Mouse (Mus musculus): ENCODE data around the gene Pmm1. TPM values are rescaled to one million over a fixed set of nuclear protein-coding genes. Genes with fewer than 3 reads are reported as not detected.

Gene Pmm1
- polyA plus RNA-seq, 2 experiments: 34.8 to 41.5 TPM

GRCm38 (mm10) chr15:81939774-81940173 lies 21.0 kb downstream of the Pmm1 start:
- WGBS: 88% methylated on average over 4 of the region's 4 CpGs
- H3K27me3 ChIP-seq (ENCODE audit: control insufficient read depth, insufficient read depth, low read length): no peaks in the 10 kb centered on the region
- H3K36me3 ChIP-seq (ENCODE audit: control insufficient read depth, insufficient read depth, low read length): no peaks in the 10 kb centered on the region
- no peak for DNase-seq (ENCODE audit: low spot score)
- peaks cover 15% of the 10 kb centered on the region for H3K4me1 ChIP-seq (ENCODE audit: control insufficient read depth, insufficient read depth, low read length)
- ATAC-seq (ENCODE audit: low FRiP score, low read depth): no peak
- H3K4me2 ChIP-seq (replicated peaks; ENCODE audit: low read depth, low read length, severe bottlenecking): no peak overlapping the region
- TF ChIP-seq POLR2A (IDR thresholded peaks at IDR 0.05; ENCODE audit: borderline replicate concordance, extremely low read depth, insufficient read depth, insufficient read length): no peak
- no peak overlapping the region for H3K27ac ChIP-seq (replicated peaks; ENCODE audit: low read depth, low read length)
- H3K9ac ChIP-seq (ENCODE audit: low read depth, low read length, severe bottlenecking): no peak overlapping the region
- H3K4me3 ChIP-seq (replicated peaks; ENCODE audit: low read length): no peak overlapping the region
- H3K9me3 ChIP-seq (ENCODE audit: control insufficient read depth, low read length): no peaks in the 10 kb centered on the region

GRCm38 (mm10) chr15:81939157-81939715 lies 21.5 kb downstream of the Pmm1 start:
- Histone ChIP-seq H3K27ac (replicated peaks; ENCODE audit: low read depth, low read length) (no peak overlapping the region), H3K9me3 (ENCODE audit: control insufficient read depth, low read length) (no peaks in the 10 kb centered on the region), H3K4me3 (replicated peaks; ENCODE audit: low read length) (no peak overlapping the region), H3K27me3 (ENCODE audit: control insufficient read depth, insufficient read depth, low read length) (no peaks in the 10 kb centered on the region), H3K4me1 (ENCODE audit: control insufficient read depth, insufficient read depth, low read length) (peaks cover 15% of the 10 kb centered on the region), H3K36me3 (ENCODE audit: control insufficient read depth, insufficient read depth, low read length) (no peaks in the 10 kb centered on the region), H3K4me2 (replicated peaks; ENCODE audit: low read depth, low read length, severe bottlenecking) (no peak overlapping the region), H3K9ac (ENCODE audit: low read depth, low read length, severe bottlenecking) (no peak overlapping the region)
- no peak for TF ChIP-seq POLR2A (IDR thresholded peaks at IDR 0.05; ENCODE audit: borderline replicate concordance, extremely low read depth, insufficient read depth, insufficient read length)
- 87% methylated on average over 10 of the region's 10 CpGs for WGBS
- ATAC-seq (ENCODE audit: low FRiP score, low read depth): no peak
- no peak for DNase-seq (ENCODE audit: low spot score)

- no peak for TF ChIP-seq POLR2A (IDR thresholded peaks at IDR 0.05; ENCODE audit: borderline replicate concordance, extremely low read depth, insufficient read depth, insufficient read length)
- ATAC-seq (ENCODE audit: low FRiP score, low read depth): no peak; the same call in 1 of the 2 replicates
These were observed 22.5 kb downstream of the Pmm1 start for GRCm38 (mm10) chr15:81938246-81938645.

GRCm38 (mm10) chr15:81937098-81937972 lies 23.4 kb downstream of the Pmm1 start:
- Histone ChIP-seq H3K9ac (ENCODE audit: low read depth, low read length, severe bottlenecking) (peak overlapping the region; percentile 61), H3K9me3 (ENCODE audit: control insufficient read depth, low read length) (no peaks in the 10 kb centered on the region), H3K27me3 (ENCODE audit: control insufficient read depth, insufficient read depth, low read length) (no peaks in the 10 kb centered on the region), H3K27ac (replicated peaks; ENCODE audit: low read depth, low read length) (0 out of 2 replicates have a peak overlapping the region, but pooled peaks have one; percentile 33), H3K36me3 (ENCODE audit: control insufficient read depth, insufficient read depth, low read length) (no peaks in the 10 kb centered on the region), H3K4me1 (ENCODE audit: control insufficient read depth, insufficient read depth, low read length) (peaks cover 15% of the 10 kb centered on the region), H3K4me3 (replicated peaks; ENCODE audit: low read length) (peak overlapping the region; percentile 48), H3K4me2 (replicated peaks; ENCODE audit: low read depth, low read length, severe bottlenecking) (peak overlapping the region; percentile 72)
- WGBS: 7% methylated on average over 17 of the region's 19 CpGs
- ATAC-seq (ENCODE audit: low FRiP score, low read depth) (0 out of 2 replicates have a peak, but pooled peaks have one; percentile 3), DNase-seq (ENCODE audit: low spot score) (no peak)
- TF ChIP-seq POLR2A (IDR thresholded peaks at IDR 0.05; ENCODE audit: borderline replicate concordance, extremely low read depth, insufficient read depth, insufficient read length): no peak

More at GRCm38 (mm10) chr15:81938246-81938645, 22.5 kb downstream of the Pmm1 start:
- Histone ChIP-seq H3K4me1 (ENCODE audit: control insufficient read depth, insufficient read depth, low read length) (peaks cover 15% of the 10 kb centered on the region), H3K36me3 (ENCODE audit: control insufficient read depth, insufficient read depth, low read length) (no peaks in the 10 kb centered on the region), H3K27ac (replicated peaks; ENCODE audit: low read depth, low read length) (no peak overlapping the region), H3K9me3 (ENCODE audit: control insufficient read depth, low read length) (no peaks in the 10 kb centered on the region), H3K4me2 (replicated peaks; ENCODE audit: low read depth, low read length, severe bottlenecking) (no peak overlapping the region), H3K4me3 (replicated peaks; ENCODE audit: low read length) (no peak overlapping the region), H3K9ac (ENCODE audit: low read depth, low read length, severe bottlenecking) (no peak overlapping the region), H3K27me3 (ENCODE audit: control insufficient read depth, insufficient read depth, low read length) (no peaks in the 10 kb centered on the region)
- 38% methylated on average over 2 of the region's 2 CpGs for WGBS
- DNase-seq (ENCODE audit: low spot score): no peak

- Histone ChIP-seq H3K4me2 (replicated peaks; ENCODE audit: low read depth, low read length, severe bottlenecking) (peak within 1 kb of the TSS; percentile 72), H3K4me3 (replicated peaks; ENCODE audit: low read length) (peak within 1 kb of the TSS; percentile 48), H3K4me1 (ENCODE audit: control insufficient read depth, insufficient read depth, low read length) (peaks cover 15% of the 10 kb centered on the region), H3K27ac (replicated peaks; ENCODE audit: low read depth, low read length) (0 out of 2 replicates have a peak within 1 kb of the TSS, but pooled peaks have one; percentile 33), H3K9ac (ENCODE audit: low read depth, low read length, severe bottlenecking) (peak within 1 kb of the TSS; percentile 61), H3K9me3 (ENCODE audit: control insufficient read depth, low read length) (no peaks in the 10 kb centered on the region), H3K27me3 (ENCODE audit: control insufficient read depth, insufficient read depth, low read length) (no peaks in the 10 kb centered on the region), H3K36me3 (ENCODE audit: control insufficient read depth, insufficient read depth, low read length) (no peaks in the 10 kb centered on the region)
- ATAC-seq (ENCODE audit: low FRiP score, low read depth) (peak; percentile 78), DNase-seq (ENCODE audit: low spot score) (peak; percentile 55)
- TF ChIP-seq POLR2A (IDR thresholded peaks at IDR 0.05; ENCODE audit: borderline replicate concordance, extremely low read depth, insufficient read depth, insufficient read length): no peak
- WGBS: 2% methylated on average over 12 of the region's 12 CpGs
These were observed 24.1 kb downstream of the Pmm1 start, which contains the start of gene Csdc2 for GRCm38 (mm10) chr15:81936679-81937078. Csdc2 (plus strand) TSS chr15:81936759.

Measured in limb, embryonic 14.5 days (tissue).